Mouse (Mus musculus): ENCODE results near the gene Hmgcl.

The Hmgcl gene

DNA sequence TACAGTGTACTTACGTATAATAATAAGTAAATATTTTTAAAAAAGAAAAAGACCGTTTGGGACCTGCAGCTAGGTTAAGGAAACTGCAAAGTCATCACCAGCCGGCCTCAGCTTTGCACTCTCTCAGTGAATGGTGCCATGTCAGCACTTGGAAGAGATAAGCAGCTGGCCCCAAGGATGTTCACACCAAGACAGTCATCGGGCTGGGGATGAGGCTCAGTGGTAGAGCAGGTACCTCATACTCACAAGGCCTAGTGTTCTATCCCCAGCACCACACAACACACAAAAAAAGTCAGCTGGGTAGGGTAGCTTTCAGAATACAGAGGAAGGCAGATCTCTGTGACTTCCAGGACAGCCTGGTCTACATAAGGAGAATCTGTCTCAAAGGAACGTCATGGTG is 38.9 kb downstream of the Hmgcl start:
- in situ Hi-C loops (cut with MboI) = no loop called here

DNA sequence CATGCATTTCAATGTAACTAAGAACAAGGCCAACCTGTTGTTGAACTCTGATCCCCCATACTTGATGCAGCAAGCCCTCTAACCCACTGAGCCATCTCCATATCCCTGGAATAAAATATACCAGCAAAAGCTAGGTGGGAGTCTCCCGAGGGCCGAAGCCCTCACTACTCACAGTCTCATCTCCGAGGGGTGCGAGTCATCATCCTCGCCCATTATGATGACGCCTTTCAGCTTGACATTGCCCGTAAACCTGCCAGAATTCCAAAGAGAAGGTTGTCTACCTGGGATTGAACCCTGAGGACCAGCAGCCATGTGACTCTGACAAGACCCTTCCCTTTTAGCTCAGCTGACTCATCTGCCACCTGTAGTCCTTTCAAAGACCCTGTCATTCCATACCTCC is 39.5 kb downstream of the Hmgcl start:
- in situ Hi-C loops (cut with MboI) = no loop called here

DNA sequence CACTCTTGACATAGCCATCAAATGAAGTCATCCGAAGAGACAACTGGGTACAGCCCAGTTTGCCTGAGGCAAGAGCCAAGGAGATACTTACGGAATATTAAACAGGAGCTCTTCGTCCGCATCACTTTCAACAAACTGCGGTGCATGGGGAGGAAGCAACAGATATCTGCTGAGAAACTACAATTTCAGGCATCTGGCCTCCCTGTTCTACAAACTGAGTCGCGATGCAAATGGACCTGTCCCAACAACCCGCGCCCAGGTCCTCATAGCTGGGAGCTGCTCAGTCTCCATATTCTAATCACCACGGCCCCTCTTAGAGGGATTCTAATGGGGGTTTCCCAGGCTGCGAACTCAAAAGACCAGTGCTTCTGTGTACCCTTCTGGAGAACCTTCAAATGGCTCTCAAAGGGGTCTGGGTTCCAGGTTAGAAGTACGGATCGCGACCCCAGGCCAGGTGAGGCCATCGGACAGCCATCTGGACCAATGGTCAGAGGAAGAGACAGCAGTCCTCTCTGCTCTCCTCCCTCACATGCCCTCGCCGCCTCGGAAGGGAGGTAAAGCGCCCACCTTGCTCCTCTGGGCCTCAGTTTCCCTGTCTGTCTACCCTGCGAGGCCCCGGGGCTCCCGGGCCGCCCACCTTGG is 40.2 kb downstream of the Hmgcl start:
- in situ Hi-C loops (cut with MboI) = no loop called here

DNA sequence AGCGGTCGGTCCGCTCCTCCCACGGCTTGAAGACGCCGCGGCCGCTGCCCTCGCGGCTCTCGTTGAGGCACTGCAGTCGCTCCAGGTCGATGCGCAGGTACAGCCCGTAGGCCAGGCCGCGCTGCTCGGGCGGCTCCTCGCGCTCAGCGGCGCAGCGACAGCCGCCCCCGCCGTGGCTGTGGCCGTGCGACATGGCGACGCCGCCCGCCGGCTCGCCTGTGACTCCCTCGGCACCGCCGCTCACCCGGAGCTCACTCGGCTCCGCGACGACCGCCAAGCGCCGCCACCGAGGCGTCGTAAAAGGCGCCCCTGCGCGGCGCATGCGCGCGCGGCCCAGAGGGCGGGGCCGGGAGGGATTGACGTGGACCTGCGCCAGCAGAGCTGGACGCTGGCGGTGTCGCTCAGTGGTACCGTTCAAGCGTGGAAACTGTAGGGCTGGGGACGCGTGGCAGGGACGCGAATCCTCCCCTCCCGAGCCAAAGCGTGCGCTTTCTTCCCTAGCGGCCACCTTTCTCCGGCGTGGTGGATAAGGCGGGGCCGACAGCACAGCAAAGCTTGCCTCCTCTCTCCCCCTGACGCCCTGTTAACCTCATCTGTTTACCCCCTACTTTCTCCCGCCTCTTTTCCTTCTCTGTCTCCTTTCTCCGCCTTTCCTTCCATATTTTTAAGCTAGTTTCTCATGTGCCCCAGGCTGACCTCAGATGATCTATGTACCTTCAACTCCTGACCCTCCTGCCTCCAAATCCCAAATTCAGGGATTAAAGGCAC is 40.9 kb downstream of the Hmgcl start, which contains the start of gene Pithd1:
Gene Pithd1, minus strand, starts transcription at position 322 of the 768 bp plus-strand sequence.
- in situ Hi-C loops (cut with MboI) = no loop called here

DNA sequence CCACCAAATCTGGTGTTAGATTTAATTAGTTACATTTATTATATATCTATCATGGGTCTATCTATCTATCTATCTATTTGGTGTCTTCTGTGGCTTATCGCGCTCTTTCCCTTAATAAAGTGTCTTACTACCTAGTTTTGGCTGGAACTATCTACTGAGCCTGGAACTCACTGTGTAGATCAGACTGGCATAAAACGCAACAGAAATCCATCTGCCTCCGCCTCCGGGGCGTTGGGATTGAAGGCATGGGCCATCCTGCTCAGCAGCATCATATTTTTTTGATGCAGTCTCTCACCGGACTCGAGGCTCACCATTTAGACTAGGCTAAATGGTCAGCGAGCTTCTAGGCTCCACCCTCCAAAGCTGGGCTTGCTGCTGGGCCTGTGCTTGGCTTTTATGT is 41.5 kb downstream of the Hmgcl start:
- in situ Hi-C loops (cut with MboI) = no loop called here

DNA sequence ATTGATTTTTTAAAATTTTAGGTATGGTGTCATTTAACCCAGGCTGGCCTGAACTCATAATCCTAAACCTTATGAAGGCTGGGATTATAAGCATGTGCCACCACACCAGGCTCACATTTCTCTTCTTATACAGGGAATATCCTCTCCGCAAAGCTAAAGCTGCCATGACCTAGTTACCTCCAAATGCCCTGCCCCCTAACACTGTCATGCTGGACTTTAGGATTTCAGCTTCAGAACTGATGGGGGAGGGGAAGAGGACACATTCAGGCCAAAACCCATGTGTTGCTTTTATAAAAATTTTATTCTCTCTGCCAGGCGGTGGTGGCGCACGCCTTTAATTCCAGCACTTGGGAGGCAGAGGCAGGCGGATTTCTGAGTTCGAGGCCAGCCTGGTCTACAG is 47.7 kb downstream of the Hmgcl start:
- in situ Hi-C loops (cut with MboI) = no loop called here

DNA sequence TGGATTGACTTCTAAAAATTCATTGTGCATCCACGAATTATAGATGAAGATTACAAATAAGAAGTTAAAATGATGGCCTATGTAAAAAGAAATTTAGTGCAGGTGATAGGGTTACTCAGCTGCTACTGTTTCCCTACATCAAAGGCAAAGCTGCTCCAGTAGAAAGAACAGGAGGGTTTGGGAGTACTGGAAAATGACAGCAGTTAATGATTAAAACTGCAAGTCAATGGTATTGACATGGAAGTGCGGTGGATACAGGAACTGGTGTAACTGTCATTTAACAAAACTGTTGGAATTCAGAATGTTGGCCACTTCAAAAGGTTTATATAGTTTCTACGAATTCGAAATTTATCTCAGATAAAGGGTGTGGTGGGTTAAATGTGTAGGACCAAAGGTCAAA is 48.9 kb downstream of the Hmgcl start:
- in situ Hi-C loops (cut with MboI) = no loop called here

DNA sequence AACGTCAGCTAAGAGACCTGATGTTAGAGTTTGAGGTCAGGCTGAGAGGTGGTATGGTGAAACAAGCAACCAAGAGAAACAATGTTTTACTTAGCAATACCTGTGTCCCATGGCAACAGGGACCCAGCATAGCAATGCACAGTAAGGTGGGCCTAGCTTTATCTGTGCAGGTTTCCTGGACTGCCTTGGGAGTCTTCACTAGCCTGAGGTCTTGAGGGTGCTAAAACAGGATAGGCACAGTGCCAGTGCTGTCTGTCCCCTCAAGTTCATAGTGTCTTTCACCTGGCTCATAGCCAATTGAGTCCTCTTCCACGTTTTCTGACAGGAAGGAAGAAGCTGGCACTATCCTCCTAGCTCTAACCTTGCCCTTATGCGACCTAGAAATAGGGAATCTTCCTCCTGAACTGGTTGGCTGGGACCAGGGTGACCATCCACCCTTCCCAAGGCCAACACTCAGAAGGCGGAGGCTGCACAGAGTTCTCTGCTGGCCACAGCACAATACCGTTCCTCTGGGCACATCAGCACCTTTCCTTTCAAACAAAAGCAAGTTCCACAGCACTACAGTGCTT is 57.9 kb downstream of the Hmgcl start:
- in situ Hi-C loops (cut with MboI) = no loop called here

DNA sequence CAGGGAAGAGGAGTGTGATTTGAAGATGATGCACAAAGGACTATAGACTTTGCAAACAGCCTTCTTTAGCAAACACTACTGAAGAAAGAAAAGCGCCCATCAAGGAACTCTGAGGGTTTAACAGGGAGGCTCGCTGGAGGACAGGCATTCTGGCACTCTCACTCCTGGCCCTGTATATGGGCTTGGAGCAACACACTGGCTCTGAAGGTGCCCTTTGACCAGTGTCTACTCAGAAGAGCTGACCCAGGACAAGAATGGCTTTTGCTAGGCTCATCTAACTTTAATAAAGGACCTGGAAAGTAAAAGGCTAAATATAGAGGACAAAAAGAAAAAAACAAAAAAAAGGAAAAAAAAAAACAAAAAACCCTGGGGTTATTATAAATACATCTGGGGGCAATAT is 58.7 kb downstream of the Hmgcl start:
- in situ Hi-C loops (cut with MboI) = no loop called here

DNA sequence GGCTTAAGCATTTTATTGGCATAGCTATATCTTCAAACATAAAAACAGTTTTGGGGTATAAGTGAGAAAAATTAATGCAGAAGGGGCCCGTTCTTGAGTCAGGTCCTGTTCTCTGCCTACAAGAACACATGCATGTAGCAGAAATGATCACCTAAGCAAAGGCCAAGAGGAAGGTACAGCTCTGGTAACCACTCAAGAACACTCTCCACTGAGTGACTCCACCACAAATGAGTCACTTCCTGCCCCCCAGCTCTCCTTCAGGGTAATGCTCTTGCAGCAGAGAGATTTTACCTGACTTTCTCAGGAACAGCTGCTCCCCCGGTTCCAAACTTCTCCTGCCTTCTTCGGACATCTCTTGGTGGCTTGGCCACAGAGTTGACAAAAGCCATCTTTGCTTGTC is 60.6 kb downstream of the Hmgcl start:
- in situ Hi-C loops (cut with MboI) = no loop called here

DNA sequence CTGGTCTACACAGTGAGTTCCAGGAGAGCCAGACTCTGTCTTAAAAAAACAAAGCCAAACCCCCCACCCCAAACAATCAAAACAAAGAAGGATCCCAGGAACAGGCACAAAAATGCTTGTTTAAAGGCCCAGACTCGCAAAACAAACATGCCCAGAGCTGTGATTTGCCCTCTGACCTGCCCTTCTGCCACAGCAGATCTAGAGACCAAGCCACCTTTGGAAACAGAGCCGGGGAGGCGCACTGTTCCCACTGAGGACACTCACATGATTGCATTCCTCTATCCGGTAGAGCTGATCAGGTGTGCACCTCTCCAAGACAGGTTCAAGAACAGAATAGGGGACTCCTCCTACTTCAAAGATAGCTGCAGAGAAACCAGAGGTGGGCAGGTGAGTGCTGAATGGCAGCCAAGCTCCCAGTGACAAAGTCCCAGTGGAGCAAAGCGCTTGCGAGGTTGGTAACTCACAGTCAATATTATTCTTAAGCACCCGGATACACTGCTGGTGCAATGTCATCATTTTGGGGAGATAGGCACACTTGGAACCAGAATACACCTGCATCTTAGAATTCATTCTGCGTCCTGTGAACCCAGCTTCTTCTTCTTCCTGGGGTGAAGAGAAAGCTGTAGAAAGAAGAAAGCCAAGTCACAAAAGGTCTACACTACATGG is 62.7 kb downstream of the Hmgcl start:
- in situ Hi-C loops (cut with MboI) = no loop called here

DNA sequence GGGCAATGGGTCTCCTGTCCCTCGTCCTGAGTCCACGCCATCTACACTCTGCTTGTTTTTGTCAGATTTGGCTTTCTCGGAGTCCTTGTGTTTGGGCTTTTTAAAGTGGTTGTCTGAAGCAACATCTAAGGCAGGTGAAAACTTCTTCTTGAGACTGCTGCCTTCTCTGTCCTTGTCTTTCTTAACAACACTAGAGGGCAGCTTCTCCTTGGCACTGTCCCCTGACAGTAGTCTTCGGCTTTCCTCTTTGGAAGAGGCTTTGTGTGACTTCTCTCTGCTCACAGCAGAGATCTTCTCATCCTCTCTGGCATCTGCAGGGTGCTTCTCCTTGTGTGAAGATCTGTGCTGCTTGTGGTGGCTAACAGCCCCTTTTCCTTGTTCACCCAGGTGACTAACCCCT is 64.3 kb downstream of the Hmgcl start:
- in situ Hi-C loops (cut with MboI) = no loop called here
